In the genomic region with DNA sequence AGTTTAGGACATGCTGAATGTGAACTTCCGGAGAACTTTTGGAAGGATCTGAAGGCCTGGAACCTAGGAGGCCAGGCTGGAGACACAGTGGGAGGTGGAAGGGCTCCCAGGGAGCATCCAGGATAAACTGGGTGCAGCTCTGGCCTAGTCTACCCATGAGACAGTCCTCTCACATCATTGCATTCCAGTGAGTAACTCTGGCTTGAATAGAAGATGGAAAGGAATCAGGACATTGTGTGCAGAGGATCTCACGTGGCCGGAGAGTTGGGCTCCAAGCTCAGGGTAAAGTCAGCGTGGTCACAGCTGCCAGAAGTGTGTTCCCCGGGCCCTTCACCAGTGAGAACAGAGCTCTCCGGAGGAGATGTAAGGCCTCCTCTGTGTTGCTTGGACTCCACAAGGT, we compare ENCODE assay signal across 24 mouse cellular contexts.
DNase-seq lines count a peak whose midpoint lies in the region; ATAC-seq and TF ChIP-seq lines count a peak whose summit lies in the region.
"Had no signal": no experiment of that assay in that cellular context is flagged by ENCODE, and none has a peak within 500 bp of the region (broad histone marks: within the 10 kb centered on the region; RNA-seq: fewer than 3 reads in every experiment).

No protein-coding gene starts in this region.

- H3K27ac ChIP-seq in heart, embryonic 10.5 days = no peak overlapping the region
- H3K27ac ChIP-seq in hindbrain, embryonic 16.5 days (ENCODE audit: low read depth, low read length) = no peak overlapping the region
- H3K27ac ChIP-seq: heart, embryonic 15.5 days; hindbrain, embryonic 12.5 days; kidney, postnatal 0 days; limb, embryonic 13.5 days; liver, embryonic 14.5 days; neural tube, embryonic 12.5 days had no signal

- intact Hi-C loops in gastrocnemius, postnatal 14 days (cut with DNase I; ENCODE audit: low total_unique reads) = no loop called here
- intact Hi-C loops in heart, postnatal 10 days (cut with DNase I) = no loop called here

- TF ChIP-seq CTCF in lung, adult 2 months (IDR thresholded peaks at IDR 0.05; ENCODE audit: insufficient read depth, low read length) = no peak

- no peak overlapping the region for H3K9ac ChIP-seq in hindbrain, embryonic 16.5 days (ENCODE audit: low read depth, low read length)
- H3K9ac ChIP-seq: forebrain, postnatal 0 days; heart, embryonic 15.5 days; hindbrain, embryonic 12.5 days; limb, embryonic 13.5 days; liver, embryonic 14.5 days; neural tube, embryonic 12.5 days had no signal

- peak; percentile 70 to 85 for DNase-seq in heart, adult 18-20 months
- no peak for DNase-seq in heart, embryonic 10.5 days (ENCODE audit: low spot score)
- DNase-seq in lung, postnatal 14 days = peak; percentile 17
- no peak for DNase-seq in lung, adult 2 months
- peak; percentile 48 for DNase-seq in gastrocnemius, postnatal 14 days
- peak; percentile 49 to 54 for DNase-seq in heart, postnatal 10 days
- no peak for DNase-seq in adipocyte (ENCODE audit: low spot score)
- DNase-seq: adrenal gland, adult 2 months; cerebellum, adult 11-12 months; cerebellum, postnatal 14 days; forebrain, postnatal 0 days; kidney, adult 11 months; layer of hippocampus, adult 9-11 months; midbrain, embryonic 14.5 days; right cerebral cortex, postnatal 25 days; thymus, postnatal 4 days had no signal

- WGBS in heart, embryonic 10.5 days = 88% methylated on average over 6 of the region's 6 CpGs
- whole genome bisulfite sequencing in lung, adult 2 months = 78% methylated on average over 6 of the region's 6 CpGs
- 93% methylated on average over 6 of the region's 6 CpGs for WGBS in hindbrain, embryonic 16.5 days

- no peak for ATAC-seq in hindbrain, embryonic 16.5 days
- ATAC-seq: forebrain, postnatal 0 days; Patski had no signal

- no peak overlapping the region for H3K4me2 ChIP-seq in hindbrain, embryonic 16.5 days (ENCODE audit: low read length)
- H3K4me2 ChIP-seq: heart, embryonic 15.5 days; hindbrain, embryonic 12.5 days; limb, embryonic 13.5 days; neural tube, embryonic 12.5 days had no signal

- peaks cover 45% of the 10 kb centered on the region for H3K27me3 ChIP-seq in heart, embryonic 10.5 days (ENCODE audit: insufficient read depth, poor library complexity, severe bottlenecking)
- H3K27me3 ChIP-seq in hindbrain, embryonic 16.5 days (replicated peaks; ENCODE audit: control insufficient read depth, insufficient read depth, low read length) = no peaks in the 10 kb centered on the region
- H3K27me3 ChIP-seq: heart, embryonic 15.5 days; hindbrain, embryonic 12.5 days; neural tube, embryonic 12.5 days had no signal

- H3K4me3 ChIP-seq in heart, embryonic 10.5 days = no peak overlapping the region
- no peak overlapping the region for H3K4me3 ChIP-seq in lung, adult 2 months (replicated peaks; ENCODE audit: extremely low read depth, low read depth, low read length)
- no peak overlapping the region for H3K4me3 ChIP-seq in hindbrain, embryonic 16.5 days (ENCODE audit: low read length)
- H3K4me3 ChIP-seq: heart, embryonic 15.5 days; hindbrain, embryonic 12.5 days; limb, embryonic 13.5 days; neural tube, embryonic 12.5 days had no signal

- TF ChIP-seq POLR2A in lung, adult 2 months (IDR thresholded peaks at IDR 0.05; ENCODE audit: borderline replicate concordance, extremely low read depth, low read depth, low read length) = no peak

- H3K4me1 ChIP-seq in heart, embryonic 10.5 days = peaks cover 18% of the 10 kb centered on the region
- H3K4me1 ChIP-seq in lung, adult 2 months (ENCODE audit: control insufficient read depth, insufficient read depth, low read length) = no peaks in the 10 kb centered on the region
- H3K4me1 ChIP-seq in hindbrain, embryonic 16.5 days (ENCODE audit: control insufficient read depth, insufficient read depth, low read depth, low read length) = peaks cover 5% of the 10 kb centered on the region

- no peaks in the 10 kb centered on the region for H3K9me3 ChIP-seq in heart, embryonic 10.5 days
- H3K9me3 ChIP-seq in hindbrain, embryonic 16.5 days (ENCODE audit: control insufficient read depth, low read length) = no peaks in the 10 kb centered on the region
- H3K9me3 ChIP-seq: heart, embryonic 15.5 days; hindbrain, embryonic 12.5 days; limb, embryonic 13.5 days; neural tube, embryonic 12.5 days had no signal

- no peaks in the 10 kb centered on the region for H3K36me3 ChIP-seq in heart, embryonic 10.5 days
- no peaks in the 10 kb centered on the region for H3K36me3 ChIP-seq in hindbrain, embryonic 16.5 days (ENCODE audit: control insufficient read depth, insufficient read depth, low read length)
- H3K36me3 ChIP-seq: heart, embryonic 15.5 days; hindbrain, embryonic 12.5 days; limb, embryonic 13.5 days; neural tube, embryonic 12.5 days had no signal

Comparison
In these comparisons a context has a peak if more than half of its experiments do, and no peak if none do; other contexts are left out.
1. DNase-seq: peak in heart, adult 18-20 months (2 of 2), lung, postnatal 14 days (single experiment), gastrocnemius, postnatal 14 days (single experiment) and heart, postnatal 10 days (2 of 2); none in heart, embryonic 10.5 days (single experiment), lung, adult 2 months (single experiment) and adipocyte (single experiment).